Mouse (Mus musculus): ENCODE data around the gene Gm5134. TPM values are rescaled to one million over a fixed set of nuclear protein-coding genes. Genes with fewer than 3 reads are reported as not detected.
"Not testable (repeated sequence)": the region's sequence is repeated elsewhere in the genome, so short reads cannot be mapped to it uniquely, and the experiment has no call there.

Gene Gm5134
- polyA plus RNA-seq, 1 experiment from 2014 or later, result 0.23 TPM

- Histone ChIP-seq H3K4me1 (replicated peaks) (peaks cover 13% of the 10 kb centered on the region), H3K4me2 (peak overlapping the region; percentile 65), H3K4me3 (replicated peaks) (peak overlapping the region; percentile 49), H3K27me3 (peaks cover 74% of the 10 kb centered on the region), H3K9me3 (replicated peaks) (no peaks in the 10 kb centered on the region), H3K27ac (replicated peaks) (no peak overlapping the region), H3K36me3 (replicated peaks) (no peaks in the 10 kb centered on the region), H3K9ac (no peak overlapping the region)
- ATAC-seq (ENCODE audit: insufficient read depth), result no peak
- 3% methylated on average over 13 of the region's 13 CpGs for WGBS (ENCODE audit: insufficient replicate concordance)
Observed at GRCm38 (mm10) chr10:75951424-75952050, 2.8 kb upstream of the Gm5134 start.

DNA sequence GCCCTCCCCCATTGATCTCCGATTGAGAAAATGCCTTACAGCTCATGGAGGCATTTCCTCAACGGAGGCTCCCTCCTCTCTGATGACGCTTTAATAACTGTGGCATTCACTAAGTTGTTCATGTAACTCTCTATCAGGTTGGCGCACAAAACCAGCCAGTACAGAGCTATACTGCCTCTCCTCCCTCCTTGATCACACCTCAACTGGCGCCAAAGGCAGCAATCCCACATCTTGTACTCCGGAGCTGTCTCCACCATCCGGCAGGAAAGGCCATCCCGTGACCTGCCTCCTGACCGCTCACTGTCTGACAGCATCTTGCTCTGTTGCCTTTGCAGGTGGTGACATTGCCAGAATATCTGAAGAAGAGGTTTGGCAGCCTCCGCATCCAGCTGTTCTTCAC, 19.5 kb downstream of the Gm5134 start:
- Histone ChIP-seq H3K4me1 (replicated peaks) (0 out of 2 replicates have a peak, but pooled peaks cover 3% of the 10 kb centered on the region), H3K9ac (no peak overlapping the region), H3K9me3 (replicated peaks) (no peaks in the 10 kb centered on the region), H3K27ac (replicated peaks) (no peak overlapping the region), H3K4me2 (no peak overlapping the region), H3K27me3 (no peaks in the 10 kb centered on the region), H3K36me3 (replicated peaks) (no peaks in the 10 kb centered on the region), H3K4me3 (replicated peaks) (no peak overlapping the region)
- 77% methylated on average over 10 of the region's 10 CpGs for WGBS (ENCODE audit: insufficient replicate concordance)
- no peak for ATAC-seq (ENCODE audit: insufficient read depth)

- Histone ChIP-seq H3K4me1 (replicated peaks) (0 out of 2 replicates have a peak, but pooled peaks cover 3% of the 10 kb centered on the region), H3K36me3 (replicated peaks) (no peaks in the 10 kb centered on the region), H3K27ac (replicated peaks) (no peak overlapping the region), H3K9ac (no peak overlapping the region), H3K9me3 (replicated peaks) (no peaks in the 10 kb centered on the region), H3K27me3 (no peaks in the 10 kb centered on the region), H3K4me3 (replicated peaks) (no peak overlapping the region), H3K4me2 (no peak overlapping the region)
- no peak for ATAC-seq (ENCODE audit: insufficient read depth)
- WGBS (ENCODE audit: insufficient replicate concordance), result 59% methylated on average over 5 of the region's 5 CpGs
Observed at GRCm38 (mm10) chr10:75975216-75975615, 20.9 kb downstream of the Gm5134 start.

DNA sequence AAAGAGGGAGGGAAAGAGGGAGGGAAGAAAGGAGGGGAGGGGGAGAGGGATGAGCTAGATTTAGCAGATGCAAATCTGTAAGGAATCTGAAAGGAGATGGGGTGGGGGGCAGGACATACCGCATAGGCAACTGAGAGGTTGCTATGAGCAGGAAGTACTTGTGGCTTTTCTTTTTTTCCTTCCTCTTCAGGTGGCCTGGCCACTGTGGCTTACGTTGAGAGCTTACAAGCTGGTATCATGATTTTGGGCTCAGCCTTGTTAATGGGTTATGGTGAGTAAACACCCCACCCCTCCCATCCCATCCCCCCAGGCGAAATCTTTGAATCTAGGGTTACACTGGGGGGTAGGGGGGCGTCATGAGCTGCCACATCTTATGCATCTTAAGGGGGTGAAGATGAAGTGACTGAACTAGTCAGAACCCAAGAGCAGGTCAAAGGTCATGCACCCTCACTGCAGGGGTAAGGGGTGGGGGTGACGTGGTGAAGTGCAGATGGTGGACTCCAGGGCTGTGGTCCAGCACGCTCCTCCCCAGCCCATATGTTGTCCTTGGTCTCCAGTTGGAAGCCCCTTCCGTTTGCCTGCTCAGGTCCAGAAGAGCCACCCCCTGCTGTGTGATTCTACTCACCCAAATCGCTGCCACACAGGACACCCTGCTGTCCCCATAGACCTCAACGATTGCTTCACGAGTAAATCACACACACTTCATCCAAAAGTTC, 24.0 kb downstream of the Gm5134 start:
- H3K27me3 ChIP-seq, result no peaks in the 10 kb centered on the region
- H3K4me2 ChIP-seq, result no peak overlapping the region
- H3K9me3 ChIP-seq (replicated peaks), result no peaks in the 10 kb centered on the region
- no peaks in the 10 kb centered on the region for H3K36me3 ChIP-seq (replicated peaks)
- H3K4me1 ChIP-seq (replicated peaks), result peaks cover 5% of the 10 kb centered on the region
- H3K9ac ChIP-seq, result no peak overlapping the region
- H3K4me3 ChIP-seq (replicated peaks), result no peak overlapping the region
- 24% methylated on average over 10 of the region's 10 CpGs for WGBS (ENCODE audit: insufficient replicate concordance)
- no peak overlapping the region for H3K27ac ChIP-seq (replicated peaks)
- ATAC-seq (ENCODE audit: insufficient read depth), result no peak

DNA sequence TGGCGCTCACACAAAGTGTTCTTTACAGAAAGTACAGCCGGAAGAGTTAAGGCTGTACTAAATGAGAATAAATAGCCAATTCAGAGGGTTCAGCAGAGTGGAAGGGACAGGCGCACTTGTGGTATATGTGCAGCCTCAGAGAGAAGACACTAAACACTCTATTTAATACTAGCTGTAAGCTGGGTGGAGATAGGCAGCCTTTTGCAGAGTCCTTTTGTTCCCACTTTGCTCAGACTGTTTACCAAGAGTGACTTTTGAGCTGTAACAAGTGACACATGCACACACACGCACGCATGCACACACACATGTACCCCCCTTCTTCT, 24.5 kb downstream of the Gm5134 start:
- Histone ChIP-seq H3K9ac (no peak overlapping the region), H3K36me3 (replicated peaks) (no peaks in the 10 kb centered on the region), H3K4me3 (replicated peaks) (no peak overlapping the region), H3K9me3 (replicated peaks) (no peaks in the 10 kb centered on the region), H3K4me2 (no peak overlapping the region), H3K4me1 (replicated peaks) (peaks cover 8% of the 10 kb centered on the region), H3K27me3 (no peaks in the 10 kb centered on the region), H3K27ac (replicated peaks) (no peak overlapping the region)
- WGBS (ENCODE audit: insufficient replicate concordance), result 69% methylated on average over 5 of the region's 5 CpGs
- no peak for ATAC-seq (ENCODE audit: insufficient read depth)

DNA sequence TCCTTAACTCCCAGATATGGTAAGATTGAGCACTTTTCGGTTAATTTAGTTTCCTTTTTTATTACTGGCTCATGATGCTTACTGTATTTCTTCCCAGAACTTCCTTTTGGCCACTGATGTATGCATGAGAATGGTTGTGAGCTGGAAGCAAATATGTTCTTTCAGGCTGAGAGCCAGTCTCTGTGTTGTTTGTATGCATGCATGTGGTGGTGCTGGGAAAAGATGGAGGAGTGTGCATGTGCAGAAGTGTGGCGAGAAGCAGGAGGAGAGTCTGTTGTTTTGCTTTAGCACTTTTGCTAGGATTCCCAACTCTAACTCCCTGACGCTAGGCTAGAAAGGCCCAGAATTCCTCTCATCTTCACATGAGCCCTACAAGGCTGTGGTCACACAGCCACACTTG, 25.1 kb downstream of the Gm5134 start:
- Histone ChIP-seq H3K4me3 (replicated peaks) (no peak overlapping the region), H3K9me3 (replicated peaks) (no peaks in the 10 kb centered on the region), H3K27ac (replicated peaks) (no peak overlapping the region), H3K9ac (no peak overlapping the region), H3K36me3 (replicated peaks) (no peaks in the 10 kb centered on the region), H3K4me1 (replicated peaks) (peaks cover 8% of the 10 kb centered on the region), H3K4me2 (no peak overlapping the region), H3K27me3 (no peaks in the 10 kb centered on the region)
- 68% methylated on average over 3 of the region's 3 CpGs for WGBS (ENCODE audit: insufficient replicate concordance)
- ATAC-seq (ENCODE audit: insufficient read depth), result no peak

GRCm38 (mm10) chr10:75990430-75991042, 36.2 kb downstream of the Gm5134 start:
- Histone ChIP-seq H3K9me3 (replicated peaks) (no peaks in the 10 kb centered on the region), H3K27me3 (no peaks in the 10 kb centered on the region; the same call in 1 of the 2 replicates), H3K4me1 (replicated peaks) (no peaks in the 10 kb centered on the region), H3K9ac (no peak overlapping the region), H3K27ac (replicated peaks) (no peak overlapping the region), H3K4me2 (no peak overlapping the region), H3K36me3 (replicated peaks) (no peaks in the 10 kb centered on the region), H3K4me3 (replicated peaks) (no peak overlapping the region)
- no peak for ATAC-seq (ENCODE audit: insufficient read depth)
- WGBS (ENCODE audit: insufficient replicate concordance), result 46% methylated on average over 4 of the region's 4 CpGs

DNA sequence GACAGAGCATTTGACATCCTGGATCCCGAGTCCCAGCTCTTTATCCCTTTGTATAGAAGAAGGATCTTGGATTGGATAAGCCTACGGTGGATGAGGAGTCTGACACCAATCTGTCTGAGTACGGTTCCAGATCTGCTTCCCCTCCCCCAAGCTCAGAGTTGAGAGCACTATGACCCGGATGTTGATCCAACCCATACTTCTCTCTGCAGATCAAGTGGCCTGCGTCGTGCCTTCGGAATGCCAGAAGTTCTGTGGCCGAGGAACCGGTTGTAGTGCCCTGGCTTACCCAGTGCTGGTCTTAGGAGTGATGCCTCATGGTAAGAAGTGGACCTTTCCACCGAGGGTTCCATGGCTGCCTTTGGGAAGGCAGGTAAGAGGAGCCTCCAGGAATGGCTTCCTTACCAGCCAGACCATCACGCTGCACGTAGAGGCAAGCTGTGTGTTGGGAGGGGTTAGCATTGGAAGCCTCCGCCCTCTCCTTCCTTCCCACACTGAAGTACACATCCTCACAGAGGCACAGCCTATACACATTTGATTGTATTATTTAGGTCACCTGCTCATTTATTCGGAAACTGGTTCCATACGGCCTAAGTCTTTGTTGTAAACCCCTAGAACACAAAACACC, 39.4 kb downstream of the Gm5134 start:
- Histone ChIP-seq H3K4me1 (replicated peaks) (no peaks in the 10 kb centered on the region), H3K4me2 (no peak overlapping the region), H3K27ac (replicated peaks) (no peak overlapping the region), H3K9me3 (replicated peaks) (no peaks in the 10 kb centered on the region), H3K9ac (no peak overlapping the region), H3K36me3 (replicated peaks) (no peaks in the 10 kb centered on the region), H3K4me3 (replicated peaks) (no peak overlapping the region), H3K27me3 (no peaks in the 10 kb centered on the region)
- ATAC-seq (ENCODE audit: insufficient read depth), result no peak
- 66% methylated on average over 15 of the region's 15 CpGs for WGBS (ENCODE audit: insufficient replicate concordance)

GRCm38 (mm10) chr10:75994531-75995210, 40.4 kb downstream of the Gm5134 start:
- H3K9ac ChIP-seq; H3K27ac ChIP-seq (replicated peaks); H3K4me2 ChIP-seq; H3K4me3 ChIP-seq (replicated peaks); ATAC-seq (ENCODE audit: insufficient read depth); H3K4me1 ChIP-seq (replicated peaks); H3K27me3 ChIP-seq; H3K9me3 ChIP-seq (replicated peaks); H3K36me3 ChIP-seq (replicated peaks): not testable (repeated sequence)
- WGBS (ENCODE audit: insufficient replicate concordance), result 62% methylated on average over 13 of the region's 13 CpGs

GRCm38 (mm10) chr10:75995463-75995862, 41.1 kb downstream of the Gm5134 start:
- Histone ChIP-seq H3K4me3 (replicated peaks) (no peak overlapping the region), H3K4me1 (replicated peaks) (no peaks in the 10 kb centered on the region), H3K9me3 (replicated peaks) (no peaks in the 10 kb centered on the region), H3K27me3 (no peaks in the 10 kb centered on the region), H3K9ac (no peak overlapping the region), H3K36me3 (replicated peaks) (no peaks in the 10 kb centered on the region), H3K27ac (replicated peaks) (no peak overlapping the region), H3K4me2 (no peak overlapping the region)
- ATAC-seq (ENCODE audit: insufficient read depth), result no peak
- WGBS (ENCODE audit: insufficient replicate concordance), result 71% methylated on average over 11 of the region's 11 CpGs

DNA sequence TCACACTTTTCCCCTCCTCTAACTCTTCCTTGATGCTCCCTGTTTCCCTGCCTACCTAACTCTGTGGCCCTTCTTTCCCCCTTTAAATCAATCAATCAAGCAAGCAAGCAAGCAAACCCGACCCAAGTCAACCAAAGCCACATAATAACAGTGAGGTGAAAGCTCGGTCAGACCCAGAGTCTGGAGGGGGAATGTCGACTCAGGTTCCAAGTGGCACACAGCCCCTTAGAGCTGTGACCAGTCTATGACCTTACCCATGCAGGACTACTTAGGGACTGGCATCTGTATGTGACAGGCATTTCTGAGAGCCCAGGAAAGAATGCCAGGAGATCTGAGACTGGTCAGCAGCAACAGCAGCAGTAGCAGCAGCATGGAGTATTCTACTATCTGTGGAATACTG, 42.0 kb downstream of the Gm5134 start:
- Histone ChIP-seq H3K9ac (no peak overlapping the region), H3K4me3 (replicated peaks) (no peak overlapping the region), H3K36me3 (replicated peaks) (no peaks in the 10 kb centered on the region), H3K4me2 (no peak overlapping the region), H3K27me3 (no peaks in the 10 kb centered on the region), H3K4me1 (replicated peaks) (no peaks in the 10 kb centered on the region), H3K9me3 (replicated peaks) (no peaks in the 10 kb centered on the region), H3K27ac (replicated peaks) (no peak overlapping the region)
- 39% methylated on average over 3 of the region's 3 CpGs for WGBS (ENCODE audit: insufficient replicate concordance)
- ATAC-seq (ENCODE audit: insufficient read depth), result no peak
